Comparison of ENCODE assay signal across 8 mouse cellular contexts in genomic region chr17:63467866-63468265, GRCm38 (mm10). TPM values are rescaled to one million over a fixed set of nuclear protein-coding genes. Genes with fewer than 3 reads are reported as not detected.
A peak's percentile ranks its signal among the peaks of the same experiment; 100 is the strongest.
DNase-seq lines count a peak whose midpoint lies in the region; ATAC-seq lines count a peak whose summit lies in the region.

No protein-coding gene starts in this region.

- H3K27me3 ChIP-seq in intestine, embryonic 16.5 days (replicated peaks; ENCODE audit: control insufficient read depth, insufficient read depth, low read length) = no peaks in the 10 kb centered on the region
- H3K27me3 ChIP-seq in liver, embryonic 13.5 days = no peaks in the 10 kb centered on the region
- H3K27me3 ChIP-seq in neural tube, embryonic 13.5 days = no peaks in the 10 kb centered on the region

- ATAC-seq in intestine, embryonic 16.5 days = 0 out of 2 replicates have a peak, but pooled peaks have one; percentile 44
- ATAC-seq in liver, embryonic 13.5 days (ENCODE audit: low read depth) = no peak
- peak; percentile 63 for ATAC-seq in neural tube, embryonic 13.5 days (ENCODE audit: low read depth)

- peak; percentile 66 for DNase-seq in B cell, adult 2 months
- DNase-seq in NIH3T3 (ENCODE audit: low read depth) = peak; percentile 88
- peak; percentile 53 for DNase-seq in cerebellum, adult 9-11 months
- peak; percentile 51 to 60 for DNase-seq in frontal cortex, postnatal 14 days (ENCODE audit: low spot score in 2 of 2)
- DNase-seq in liver, embryonic 13.5 days = peak; percentile 22
- DNase-seq in thymus, postnatal 14 days = peak; percentile 59

- H3K27ac ChIP-seq in intestine, embryonic 16.5 days (ENCODE audit: low read length) = no peak overlapping the region
- H3K27ac ChIP-seq in liver, embryonic 13.5 days = no peak overlapping the region
- no peak overlapping the region for H3K27ac ChIP-seq in neural tube, embryonic 13.5 days (replicated peaks)

- WGBS in intestine, embryonic 16.5 days = 6% methylated on average over 6 of the region's 6 CpGs
- WGBS in liver, embryonic 13.5 days (ENCODE audit: insufficient replicate concordance) = 5% methylated on average over 6 of the region's 6 CpGs
- 6% methylated on average over 6 of the region's 6 CpGs for WGBS in neural tube, embryonic 13.5 days

- no peaks in the 10 kb centered on the region for H3K9me3 ChIP-seq in intestine, embryonic 16.5 days (ENCODE audit: control insufficient read depth, low read length)
- no peaks in the 10 kb centered on the region for H3K9me3 ChIP-seq in liver, embryonic 13.5 days (replicated peaks)
- H3K9me3 ChIP-seq in neural tube, embryonic 13.5 days = no peaks in the 10 kb centered on the region

- no peak overlapping the region for H3K4me2 ChIP-seq in intestine, embryonic 16.5 days (ENCODE audit: low read depth, low read length)
- H3K4me2 ChIP-seq in liver, embryonic 13.5 days = no peak overlapping the region
- no peak overlapping the region for H3K4me2 ChIP-seq in neural tube, embryonic 13.5 days

- no peaks in the 10 kb centered on the region for H3K4me1 ChIP-seq in intestine, embryonic 16.5 days (ENCODE audit: control insufficient read depth, insufficient read depth, low read length)
- no peaks in the 10 kb centered on the region; the same call in 1 of the 2 replicates for H3K4me1 ChIP-seq in liver, embryonic 13.5 days (replicated peaks)
- peaks cover 9% of the 10 kb centered on the region; the same call in 1 of the 2 replicates for H3K4me1 ChIP-seq in neural tube, embryonic 13.5 days (replicated peaks)

- no peak overlapping the region for H3K9ac ChIP-seq in intestine, embryonic 16.5 days (ENCODE audit: low read depth, low read length)
- H3K9ac ChIP-seq in liver, embryonic 13.5 days = no peak overlapping the region
- no peak overlapping the region for H3K9ac ChIP-seq in neural tube, embryonic 13.5 days

- H3K36me3 ChIP-seq in intestine, embryonic 16.5 days (ENCODE audit: control insufficient read depth, insufficient read depth, low read length) = no peaks in the 10 kb centered on the region
- H3K36me3 ChIP-seq in liver, embryonic 13.5 days = no peaks in the 10 kb centered on the region
- 0 out of 2 replicates have a peak, but pooled peaks cover 8% of the 10 kb centered on the region for H3K36me3 ChIP-seq in neural tube, embryonic 13.5 days

- H3K4me3 ChIP-seq in intestine, embryonic 16.5 days (ENCODE audit: low read length) = no peak overlapping the region
- no peak overlapping the region for H3K4me3 ChIP-seq in liver, embryonic 13.5 days (replicated peaks)
- no peak overlapping the region for H3K4me3 ChIP-seq in neural tube, embryonic 13.5 days

RNA-seq across cellular contexts. Expression of gene Fbxl17, which starts 32.0 kb away (rescaled TPM):
- 2.3 TPM in 2 replicates for polyA plus RNA-seq in intestine, embryonic 16.5 days (2015; fragmentation: Nextera tagmentation; extraction: Ambion mirVana)
- 1.4 and 1.7 TPM in 2 replicates for polyA plus RNA-seq in liver, embryonic 13.5 days (2015; fragmentation: Nextera tagmentation; extraction: Ambion mirVana)
- 8.4 and 9.2 TPM in 2 replicates for polyA plus RNA-seq in neural tube, embryonic 13.5 days (2015; fragmentation: Nextera tagmentation; extraction: Ambion mirVana)

Comparison
In these comparisons a context has a peak if more than half of its experiments do, and no peak if none do; other contexts are left out.
1. DNase-seq: peak in every context shown above with its lines; median percentile 88 in NIH3T3; 66 in B cell, adult 2 months; 59 in thymus, postnatal 14 days; 56 in frontal cortex, postnatal 14 days; 53 in cerebellum, adult 9-11 months; 22 in liver, embryonic 13.5 days.